Mouse (Mus musculus) heart, embryonic 11.5 days (tissue): ENCODE measurements around the gene Gm45213. TPM values are rescaled to one million over a fixed set of nuclear protein-coding genes. Genes with fewer than 3 reads are reported as not detected.

Experiments used
- ATAC-seq: fragments of 200-750 bp; cut with Nextera tagmentation; replicated peaks from 2 replicates; pipeline ENCODE4 v1.8.0; 2017; ENCODE audit warnings: moderate library complexity; ENCODE audit not compliant: insufficient number of reproducible peaks, low FRiP score, low TSS enrichment
- H3K27ac ChIP-seq: fragments of 300-500 bp; sonication (generic); 2 replicates; pipeline ENCODE4 v1.5.1; 2014; ENCODE audit warnings: mild to moderate bottlenecking, low read depth, low read length
- H3K27me3 ChIP-seq: fragments of 300-500 bp; sonication (generic); 2 replicates; pipeline ENCODE4 v1.6.1; 2014; ENCODE audit warnings: mild to moderate bottlenecking, low read length, mixed read lengths; ENCODE audit not compliant: control insufficient read depth, insufficient read depth
- H3K36me3 ChIP-seq: fragments of 300-500 bp; sonication (generic); 2 replicates; pipeline ENCODE4 v1.6.1; 2014; ENCODE audit warnings: mild to moderate bottlenecking, low read length, moderate library complexity, mixed read lengths; ENCODE audit not compliant: control insufficient read depth, insufficient read depth
- H3K4me1 ChIP-seq: fragments of 300-500 bp; sonication (generic); 2 replicates; pipeline ENCODE4 v1.6.1; 2014; ENCODE audit warnings: low read length; ENCODE audit not compliant: control insufficient read depth, insufficient read depth
- H3K4me2 ChIP-seq: fragments of 300-500 bp; sonication (generic); 2 replicates; pipeline ENCODE4 v1.6.1; 2014; ENCODE audit warnings: mild to moderate bottlenecking, moderate library complexity
- H3K4me3 ChIP-seq: fragments of 300-500 bp; sonication (generic); 2 replicates; pipeline ENCODE4 v1.5.1; 2014; ENCODE audit warnings: low read depth, low read length
- H3K9ac ChIP-seq: fragments of 300-500 bp; sonication (generic); 2 replicates; pipeline ENCODE4 v1.6.1; 2014; ENCODE audit warnings: mild to moderate bottlenecking, low read depth, low read length, moderate library complexity
- H3K9me3 ChIP-seq: fragments of 300-500 bp; sonication (generic); replicated peaks from 2 replicates; pipeline ENCODE4 v1.6.1; 2016; ENCODE audit warnings: low read length; ENCODE audit not compliant: control insufficient read depth
- WGBS: fragments of 180-500 bp; shearing (Covaris S2); extraction: QIAGEN DNeasy Blood & Tissue Kit; methylation state at CpG from one replicate; pipeline ENCODE4 v1.1.7; 2014; ENCODE audit not compliant: insufficient replicate concordance; 5-methylcytosine and 5-hydroxymethylcytosine counted together
- polyA plus RNA-seq: library from polyadenylated mRNA; unstranded; fragments of >200 nt; fragmentation: Nextera tagmentation; extraction: Ambion mirVana; gene quantifications from 2 replicates; pipeline ENCODE4 v1.2.1, GENCODE M21; 2014

The Gm45213 gene
- polyA plus RNA-seq, 1 experiment from 2014 or later: not detected

GRCm38 (mm10) chr7:66090676-66091190, 47.3 kb downstream of the Gm45213 start:
- H3K4me1 ChIP-seq: no peaks in the 10 kb centered on the region

GRCm38 (mm10) chr7:66091553-66091952, 48.2 kb downstream of the Gm45213 start:
- WGBS: 84% methylated on average over 7 of the region's 7 CpGs
- H3K27me3 ChIP-seq: no peaks in the 10 kb centered on the region
- H3K27ac ChIP-seq: no peak overlapping the region
- no peak overlapping the region for H3K9ac ChIP-seq
- no peaks in the 10 kb centered on the region for H3K4me1 ChIP-seq
- H3K4me2 ChIP-seq: no peak overlapping the region
- no peak overlapping the region for H3K4me3 ChIP-seq
- H3K9me3 ChIP-seq: no peaks in the 10 kb centered on the region
- no peak for ATAC-seq
- H3K36me3 ChIP-seq: peaks cover 26% of the 10 kb centered on the region

More at GRCm38 (mm10) chr7:66090676-66091190, 47.3 kb downstream of the Gm45213 start:
- H3K9me3 ChIP-seq: no peaks in the 10 kb centered on the region
- no peak overlapping the region for H3K9ac ChIP-seq
- no peaks in the 10 kb centered on the region for H3K27me3 ChIP-seq
- no peak overlapping the region for H3K27ac ChIP-seq
- ATAC-seq: no peak
- H3K4me3 ChIP-seq: no peak overlapping the region
- 86% methylated on average over 11 of the region's 11 CpGs for WGBS
- peaks cover 26% of the 10 kb centered on the region for H3K36me3 ChIP-seq
- H3K4me2 ChIP-seq: no peak overlapping the region

GRCm38 (mm10) chr7:66092656-66093055, 49.3 kb downstream of the Gm45213 start:
- Histone ChIP-seq H3K36me3 (peaks cover 21% of the 10 kb centered on the region), H3K27ac (no peak overlapping the region), H3K4me3 (no peak overlapping the region), H3K9ac (no peak overlapping the region), H3K4me1 (no peaks in the 10 kb centered on the region), H3K27me3 (no peaks in the 10 kb centered on the region), H3K9me3 (no peaks in the 10 kb centered on the region), H3K4me2 (no peak overlapping the region)
- 79% methylated on average over 8 of the region's 8 CpGs for WGBS
- no peak for ATAC-seq

GRCm38 (mm10) chr7:66094141-66094540, 50.7 kb downstream of the Gm45213 start:
- no peaks in the 10 kb centered on the region for H3K27me3 ChIP-seq
- H3K4me1 ChIP-seq: no peaks in the 10 kb centered on the region
- no peak for ATAC-seq
- H3K27ac ChIP-seq: no peak overlapping the region
- peaks cover 13% of the 10 kb centered on the region for H3K36me3 ChIP-seq
- H3K4me3 ChIP-seq: no peak overlapping the region
- no peaks in the 10 kb centered on the region for H3K9me3 ChIP-seq
- no peak overlapping the region for H3K4me2 ChIP-seq
- no peak overlapping the region for H3K9ac ChIP-seq
- 76% methylated on average over 5 of the region's 5 CpGs for WGBS

- ATAC-seq: no peak
- H3K27me3 ChIP-seq: no peaks in the 10 kb centered on the region; the same call in none of the 2 replicates
- H3K9ac ChIP-seq: no peak overlapping the region
- 74% methylated on average over 7 of the region's 7 CpGs for WGBS
- H3K36me3 ChIP-seq: no peaks in the 10 kb centered on the region
- H3K4me1 ChIP-seq: no peaks in the 10 kb centered on the region
- H3K9me3 ChIP-seq: no peaks in the 10 kb centered on the region
- H3K4me2 ChIP-seq: no peak overlapping the region
- no peak overlapping the region for H3K27ac ChIP-seq
- no peak overlapping the region for H3K4me3 ChIP-seq
These were observed 55.4 kb downstream of the Gm45213 start for GRCm38 (mm10) chr7:66098803-66099202.

- Histone ChIP-seq H3K36me3 (no peaks in the 10 kb centered on the region), H3K4me3 (no peak overlapping the region), H3K4me2 (no peak overlapping the region), H3K27ac (no peak overlapping the region), H3K9me3 (no peaks in the 10 kb centered on the region), H3K4me1 (0 out of 2 replicates have a peak, but pooled peaks cover 4% of the 10 kb centered on the region), H3K27me3 (no peaks in the 10 kb centered on the region; the same call in none of the 2 replicates), H3K9ac (no peak overlapping the region)
- no peak for ATAC-seq
- WGBS: 8% methylated on average over 4 of the region's 4 CpGs
These were observed 58.5 kb downstream of the Gm45213 start for GRCm38 (mm10) chr7:66101866-66102265.

- Histone ChIP-seq H3K9me3 (no peaks in the 10 kb centered on the region), H3K4me2 (no peak overlapping the region), H3K27me3 (no peaks in the 10 kb centered on the region; the same call in none of the 2 replicates), H3K4me1 (0 out of 2 replicates have a peak, but pooled peaks cover 4% of the 10 kb centered on the region), H3K9ac (no peak overlapping the region), H3K36me3 (no peaks in the 10 kb centered on the region), H3K4me3 (no peak overlapping the region), H3K27ac (no peak overlapping the region)
- ATAC-seq: no peak
- WGBS: 77% methylated on average over 5 of the region's 5 CpGs
These were observed 61.1 kb downstream of the Gm45213 start for GRCm38 (mm10) chr7:66104531-66104930.

- H3K36me3 ChIP-seq: no peaks in the 10 kb centered on the region
- H3K4me3 ChIP-seq: no peak overlapping the region
- no peak overlapping the region for H3K9ac ChIP-seq
- H3K4me1 ChIP-seq: 0 out of 2 replicates have a peak, but pooled peaks cover 4% of the 10 kb centered on the region
- 63% methylated on average over 4 of the region's 4 CpGs for WGBS
- ATAC-seq: no peak
- no peak overlapping the region for H3K4me2 ChIP-seq
- H3K27me3 ChIP-seq: no peaks in the 10 kb centered on the region; the same call in 1 of the 2 replicates
- no peak overlapping the region for H3K27ac ChIP-seq
- H3K9me3 ChIP-seq: no peaks in the 10 kb centered on the region
These were observed 62.4 kb downstream of the Gm45213 start for GRCm38 (mm10) chr7:66105771-66106170.

- Histone ChIP-seq H3K36me3 (no peaks in the 10 kb centered on the region), H3K9me3 (no peaks in the 10 kb centered on the region), H3K4me3 (no peak overlapping the region), H3K4me1 (0 out of 2 replicates have a peak, but pooled peaks cover 4% of the 10 kb centered on the region), H3K27ac (no peak overlapping the region), H3K9ac (no peak overlapping the region), H3K27me3 (no peaks in the 10 kb centered on the region), H3K4me2 (no peak overlapping the region)
- no peak for ATAC-seq
- 73% methylated on average over 7 of the region's 7 CpGs for WGBS
These were observed 63.2 kb downstream of the Gm45213 start for GRCm38 (mm10) chr7:66106581-66107056.
